Mouse (Mus musculus): ENCODE data around the gene Zbtb42.

The Zbtb42 gene

GRCm38 (mm10) chr12:112730808-112731207 is 52.2 kb downstream of the Zbtb42 start:
- no peak for DNase-seq (ENCODE audit: low read depth, low spot score)

Data from telencephalon, adult 2 months (tissue).